Mouse (Mus musculus) neural tube, embryonic 13.5 days (tissue): ENCODE measurements around the gene Nbas. TPM values are rescaled to one million over a fixed set of nuclear protein-coding genes. Genes with fewer than 3 reads are reported as not detected.

Experiments
- ATAC-seq: fragments of 200-750 bp; cut with Nextera tagmentation; 2 replicates; pipeline ENCODE4 v1.8.0; 2017; ENCODE audit warnings: low read depth, mild to moderate bottlenecking, moderate TSS enrichment, moderate library complexity
- H3K27ac ChIP-seq: fragments of 300-500 bp; sonication (generic); replicated peaks from 2 replicates; pipeline ENCODE4 v1.5.1; 2015; ENCODE audit warnings: moderate library complexity, mild to moderate bottlenecking, inconsistent platforms
- H3K27me3 ChIP-seq: fragments of 300-500 bp; sonication (generic); 2 replicates; pipeline ENCODE4 v1.6.1; 2015; ENCODE audit warnings: mild to moderate bottlenecking, inconsistent platforms
- H3K36me3 ChIP-seq: fragments of 300-500 bp; sonication (generic); 2 replicates; pipeline ENCODE4 v1.6.1; 2015; ENCODE audit warnings: mild to moderate bottlenecking, inconsistent platforms
- H3K4me1 ChIP-seq: fragments of 300-500 bp; sonication (generic); replicated peaks from 2 replicates; pipeline ENCODE4 v1.6.1; 2015; ENCODE audit warnings: inconsistent platforms
- H3K4me2 ChIP-seq: fragments of 300-500 bp; sonication (generic); 2 replicates; pipeline ENCODE4 v1.6.1; 2015; ENCODE audit warnings: inconsistent platforms, mild to moderate bottlenecking, moderate library complexity
- H3K4me3 ChIP-seq: fragments of 300-500 bp; sonication (generic); 2 replicates; pipeline ENCODE4 v1.5.1; 2015; ENCODE audit warnings: mild to moderate bottlenecking, inconsistent platforms
- H3K9ac ChIP-seq: fragments of 300-500 bp; sonication (generic); 2 replicates; pipeline ENCODE4 v1.6.1; 2015; ENCODE audit warnings: moderate library complexity, mild to moderate bottlenecking, inconsistent platforms
- H3K9me3 ChIP-seq: fragments of 300-500 bp; sonication (generic); 2 replicates; pipeline ENCODE4 v1.6.1; 2016; ENCODE audit warnings: inconsistent platforms
- WGBS: fragments of 180-500 bp; shearing (Covaris S2); methylation state at CpG from one replicate; pipeline ENCODE4 v1.1.7; 2015; 5-methylcytosine and 5-hydroxymethylcytosine counted together
- polyA plus RNA-seq: library from polyadenylated mRNA; unstranded; fragments of >200 nt; fragmentation: Nextera tagmentation; extraction: Ambion mirVana; gene quantifications from 2 replicates; pipeline ENCODE4 v1.2.1, GENCODE M21; 2015

Gene Nbas
- polyA plus RNA-seq, 1 experiment from 2014 or later, result 15.1 TPM

- Histone ChIP-seq H3K4me2 (no peak overlapping the region), H3K27me3 (no peaks in the 10 kb centered on the region), H3K27ac (no peak overlapping the region), H3K4me3 (no peak overlapping the region), H3K9me3 (no peaks in the 10 kb centered on the region), H3K9ac (no peak overlapping the region), H3K4me1 (no peaks in the 10 kb centered on the region), H3K36me3 (no peaks in the 10 kb centered on the region)
- no peak for ATAC-seq
- 93% methylated on average over 7 of the region's 7 CpGs for whole genome bisulfite sequencing
These were observed 297.5 kb downstream of the Nbas start for GRCm38 (mm10) chr12:13566421-13566820.

- no peak overlapping the region for H3K27ac ChIP-seq
- H3K4me1 ChIP-seq, result no peaks in the 10 kb centered on the region; the same call in 1 of the 2 replicates
- H3K9ac ChIP-seq, result no peak overlapping the region
- no peaks in the 10 kb centered on the region for H3K27me3 ChIP-seq
- no peak for ATAC-seq
- WGBS, result 85% methylated on average over 4 of the region's 4 CpGs
- no peaks in the 10 kb centered on the region for H3K36me3 ChIP-seq
- H3K9me3 ChIP-seq, result no peaks in the 10 kb centered on the region
- no peak overlapping the region for H3K4me2 ChIP-seq
- H3K4me3 ChIP-seq, result no peak overlapping the region
These were observed 306.2 kb downstream of the Nbas start for GRCm38 (mm10) chr12:13575158-13575557.

GRCm38 (mm10) chr12:13575605-13576600 is 307.0 kb downstream of the Nbas start:
- no peak overlapping the region for H3K27ac ChIP-seq
- no peak overlapping the region for H3K4me3 ChIP-seq
- H3K9me3 ChIP-seq, result no peaks in the 10 kb centered on the region
- H3K4me2 ChIP-seq, result no peak overlapping the region
- H3K4me1 ChIP-seq, result no peaks in the 10 kb centered on the region; the same call in 1 of the 2 replicates
- ATAC-seq, result no peak
- no peaks in the 10 kb centered on the region for H3K36me3 ChIP-seq
- no peaks in the 10 kb centered on the region for H3K27me3 ChIP-seq
- H3K9ac ChIP-seq, result no peak overlapping the region
- 93% methylated on average over 5 of the region's 5 CpGs for WGBS

- Histone ChIP-seq H3K4me1 (no peaks in the 10 kb centered on the region; the same call in 1 of the 2 replicates), H3K9me3 (no peaks in the 10 kb centered on the region), H3K27me3 (no peaks in the 10 kb centered on the region), H3K4me2 (no peak overlapping the region), H3K36me3 (no peaks in the 10 kb centered on the region), H3K4me3 (no peak overlapping the region), H3K9ac (no peak overlapping the region), H3K27ac (no peak overlapping the region)
- ATAC-seq, result no peak
- 71% methylated on average over 4 of the region's 4 CpGs for WGBS
These were observed 307.8 kb downstream of the Nbas start for GRCm38 (mm10) chr12:13576761-13577160.

GRCm38 (mm10) chr12:13580796-13581195 is 311.9 kb downstream of the Nbas start:
- no peaks in the 10 kb centered on the region for H3K27me3 ChIP-seq
- H3K4me1 ChIP-seq, result no peaks in the 10 kb centered on the region; the same call in 1 of the 2 replicates
- H3K4me2 ChIP-seq, result no peak overlapping the region
- H3K36me3 ChIP-seq, result peaks cover 15% of the 10 kb centered on the region
- no peak for ATAC-seq
- 91% methylated on average over 1 of the region's 1 CpGs for WGBS
- no peaks in the 10 kb centered on the region for H3K9me3 ChIP-seq
- no peak overlapping the region for H3K27ac ChIP-seq
- H3K9ac ChIP-seq, result no peak overlapping the region
- H3K4me3 ChIP-seq, result no peak overlapping the region

GRCm38 (mm10) chr12:13583386-13583785 is 314.5 kb downstream of the Nbas start:
- H3K4me1 ChIP-seq, result no peaks in the 10 kb centered on the region
- H3K4me3 ChIP-seq, result no peak overlapping the region
- H3K4me2 ChIP-seq, result no peak overlapping the region
- ATAC-seq, result no peak
- H3K27me3 ChIP-seq, result no peaks in the 10 kb centered on the region
- H3K36me3 ChIP-seq, result peaks cover 15% of the 10 kb centered on the region
- no peak overlapping the region for H3K9ac ChIP-seq
- H3K9me3 ChIP-seq, result no peaks in the 10 kb centered on the region
- WGBS, result 98% methylated on average over 6 of the region's 6 CpGs
- no peak overlapping the region for H3K27ac ChIP-seq

GRCm38 (mm10) chr12:13585527-13586156 is 316.7 kb downstream of the Nbas start:
- 88% methylated on average over 6 of the region's 6 CpGs for WGBS
- no peak for ATAC-seq
- no peak overlapping the region for H3K27ac ChIP-seq
- no peak overlapping the region for H3K4me2 ChIP-seq
- no peaks in the 10 kb centered on the region for H3K27me3 ChIP-seq
- no peak overlapping the region for H3K4me3 ChIP-seq
- peaks cover 15% of the 10 kb centered on the region for H3K36me3 ChIP-seq
- no peaks in the 10 kb centered on the region for H3K4me1 ChIP-seq
- H3K9ac ChIP-seq, result no peak overlapping the region
- H3K9me3 ChIP-seq, result no peaks in the 10 kb centered on the region

GRCm38 (mm10) chr12:13587675-13588074 is 318.7 kb downstream of the Nbas start:
- Histone ChIP-seq H3K4me3 (no peak overlapping the region), H3K27ac (no peak overlapping the region), H3K36me3 (peaks cover 15% of the 10 kb centered on the region), H3K9me3 (no peaks in the 10 kb centered on the region), H3K27me3 (no peaks in the 10 kb centered on the region), H3K9ac (no peak overlapping the region), H3K4me2 (no peak overlapping the region), H3K4me1 (no peaks in the 10 kb centered on the region)
- ATAC-seq, result no peak
- 87% methylated on average over 4 of the region's 4 CpGs for WGBS

- Histone ChIP-seq H3K27ac (no peak overlapping the region), H3K4me3 (no peak overlapping the region)
- 93% methylated on average over 5 of the region's 5 CpGs for whole genome bisulfite sequencing
These were observed 320.1 kb downstream of the Nbas start for GRCm38 (mm10) chr12:13589021-13589420.

GRCm38 (mm10) chr12:13594746-13595469 is 326.0 kb downstream of the Nbas start:
- Histone ChIP-seq H3K27ac (no peak overlapping the region), H3K36me3 (no peaks in the 10 kb centered on the region), H3K9ac (no peak overlapping the region), H3K4me3 (no peak overlapping the region), H3K4me1 (peaks cover 12% of the 10 kb centered on the region), H3K9me3 (no peaks in the 10 kb centered on the region), H3K27me3 (no peaks in the 10 kb centered on the region), H3K4me2 (no peak overlapping the region)
- ATAC-seq, result peak; percentile 47; the same call in 1 of the 2 replicates
- WGBS, result 74% methylated on average over 9 of the region's 9 CpGs

More at GRCm38 (mm10) chr12:13589021-13589420, 320.1 kb downstream of the Nbas start:
- Histone ChIP-seq H3K4me2 (no peak overlapping the region), H3K9ac (no peak overlapping the region), H3K9me3 (no peaks in the 10 kb centered on the region), H3K4me1 (no peaks in the 10 kb centered on the region), H3K27me3 (no peaks in the 10 kb centered on the region), H3K36me3 (peaks cover 4% of the 10 kb centered on the region)
- no peak for ATAC-seq

- Histone ChIP-seq H3K4me2 (no peak overlapping the region), H3K4me3 (no peak overlapping the region), H3K27ac (no peak overlapping the region), H3K4me1 (peaks cover 12% of the 10 kb centered on the region), H3K9me3 (no peaks in the 10 kb centered on the region), H3K9ac (no peak overlapping the region), H3K36me3 (no peaks in the 10 kb centered on the region), H3K27me3 (no peaks in the 10 kb centered on the region)
- no peak for ATAC-seq
- 53% methylated on average over 2 of the region's 2 CpGs for WGBS
These were observed 328.1 kb downstream of the Nbas start for GRCm38 (mm10) chr12:13597026-13597425.

- H3K4me2 ChIP-seq, result no peak overlapping the region
- no peaks in the 10 kb centered on the region for H3K27me3 ChIP-seq
- H3K9ac ChIP-seq, result no peak overlapping the region
- peak overlapping the region; percentile 42; the same call in 1 of the 2 replicates for H3K27ac ChIP-seq
- no peaks in the 10 kb centered on the region for H3K9me3 ChIP-seq
- H3K4me3 ChIP-seq, result no peak overlapping the region
- H3K36me3 ChIP-seq, result no peaks in the 10 kb centered on the region
- H3K4me1 ChIP-seq, result peaks cover 12% of the 10 kb centered on the region
- 34% methylated on average over 4 of the region's 4 CpGs for WGBS
- peak; percentile 40; the same call in 1 of the 2 replicates for ATAC-seq
These were observed 329.6 kb downstream of the Nbas start for GRCm38 (mm10) chr12:13598545-13598944.
